Mouse (Mus musculus) CH12.LX (cell line): ENCODE data around the gene Cwc22.

Experiments used
- CTCF ChIP-seq, 2 experiments: IDR thresholded peaks in 1 of 2; conservative IDR thresholded peaks in 1 of 2; 2 replicates each; pipeline ENCODE4 v1.5.1; 2011 to 2012; ENCODE audit warnings: low read depth in 2 of 2, low read length in 2 of 2, improper control_type of control experiment in 1 of 2, inconsistent platforms in 1 of 2, mild to moderate bottlenecking in 1 of 2, moderate library complexity in 1 of 2
- EP300 ChIP-seq: IDR thresholded peaks from 2 replicates; pipeline ENCODE4 v1.6.1; 2011; ENCODE audit warnings: low read length, improper control_type of control experiment
- NRF1 ChIP-seq: IDR thresholded peaks from 2 replicates; pipeline ENCODE4 v1.6.1; 2014; ENCODE audit warnings: low read depth, mild to moderate bottlenecking, inconsistent platforms, low read length, improper control_type of control experiment, moderate library complexity
- PAX5 ChIP-seq: IDR thresholded peaks from 2 replicates; pipeline ENCODE4 v1.6.1; 2012; ENCODE audit warnings: low read length, inconsistent platforms, mixed read lengths
- POLR2A ChIP-seq: IDR thresholded peaks from 2 replicates; pipeline ENCODE4 v1.6.1; 2011; ENCODE audit warnings: low read depth, mild to moderate bottlenecking, improper control_type of control experiment, low read length
- ZNF384 ChIP-seq: IDR thresholded peaks from 2 replicates; pipeline ENCODE4 v1.6.1; 2012; ENCODE audit warnings: low read depth, low read length, improper control_type of control experiment, inconsistent platforms

GRCm38 (mm10) chr2:77877156-77877855, 68.9 kb downstream of the Cwc22 start:
- TF ChIP-seq CTCF (conservative IDR thresholded peaks at IDR 0.05 in 1 of 2, IDR thresholded peaks at IDR 0.05 in 1 of 2; ENCODE audit: low read depth in 2 of 2, low read length in 2 of 2) (no peak), NRF1 (no peak), ZNF384 (no peak), EP300 (no peak), POLR2A (no peak), PAX5 (no peak)
